Mouse (Mus musculus) frontal cortex, adult 2 months (tissue): Measurements from ENCODE around the gene Dram1. TPM values are rescaled to one million over a fixed set of nuclear protein-coding genes. Genes with fewer than 3 reads are reported as not detected.

Source experiments
- DNase-seq, 2 experiments: peaks; one replicate each; pipeline ENCODE4 v3.0.0; 2022; ENCODE audit warnings: low spot score in 1 of 2; ENCODE audit errors: extremely low spot score in 1 of 2
- polyA plus RNA-seq: library from polyadenylated mRNA; depleted of rRNA; stranded (reverse); fragments of >200 nt; gene quantifications from 2 replicates; pipeline ENCODE4 v1.2.3, GENCODE M21; 2012

Dram1 gene
- polyA plus RNA-seq, 1 experiment, result 1.7 TPM

- DNase-seq, result no peak
These were observed 26.3 kb downstream of the Dram1 start for GRCm38 (mm10) chr10:88352549-88352948.

GRCm38 (mm10) chr10:88351411-88352103, 27.3 kb downstream of the Dram1 start:
- no peak for DNase-seq

- no peak for DNase-seq
These were observed 28.2 kb downstream of the Dram1 start for GRCm38 (mm10) chr10:88350687-88351086.

GRCm38 (mm10) chr10:88349800-88350199, 29.1 kb downstream of the Dram1 start:
- DNase-seq, result no peak

GRCm38 (mm10) chr10:88346454-88347245, 32.2 kb downstream of the Dram1 start:
- DNase-seq, result no peak

GRCm38 (mm10) chr10:88345899-88346401, 32.9 kb downstream of the Dram1 start:
- DNase-seq, result no peak

- no peak for DNase-seq
These were observed 37.5 kb downstream of the Dram1 start for GRCm38 (mm10) chr10:88341368-88341767.

- no peak for DNase-seq
These were observed 38.2 kb downstream of the Dram1 start for GRCm38 (mm10) chr10:88340660-88341059.

- peak in 1 of 2 experiments; percentile 44 for DNase-seq
These were observed 48.2 kb downstream of the Dram1 start for GRCm38 (mm10) chr10:88330695-88331094.

GRCm38 (mm10) chr10:88328056-88328450, 50.8 kb downstream of the Dram1 start:
- DNase-seq, result no peak

- peak; percentile 68 to 95 for DNase-seq
These were observed 51.5 kb downstream of the Dram1 start for GRCm38 (mm10) chr10:88327160-88328055.

- DNase-seq, result no peak
These were observed 57.1 kb downstream of the Dram1 start for GRCm38 (mm10) chr10:88321739-88322138.

- no peak for DNase-seq
These were observed 58.0 kb downstream of the Dram1 start for GRCm38 (mm10) chr10:88320714-88321416.

GRCm38 (mm10) chr10:88318179-88318578, 60.7 kb downstream of the Dram1 start:
- DNase-seq, result no peak

- no peak for DNase-seq
These were observed 61.7 kb downstream of the Dram1 start for GRCm38 (mm10) chr10:88317151-88317550.

GRCm38 (mm10) chr10:88314841-88315240, 64.0 kb downstream of the Dram1 start:
- DNase-seq, result no peak

GRCm38 (mm10) chr10:88309851-88310250, 69.0 kb downstream of the Dram1 start:
- no peak for DNase-seq

- DNase-seq, result no peak
These were observed 72.6 kb downstream of the Dram1 start for GRCm38 (mm10) chr10:88306235-88306634.

GRCm38 (mm10) chr10:88304302-88304701, 74.6 kb downstream of the Dram1 start:
- peak; percentile 20 to 87 for DNase-seq

- DNase-seq, result no peak
These were observed 75.8 kb downstream of the Dram1 start for GRCm38 (mm10) chr10:88303079-88303478.
